Comparison of ENCODE assay signal across 8 mouse cellular contexts in the genomic region with DNA sequence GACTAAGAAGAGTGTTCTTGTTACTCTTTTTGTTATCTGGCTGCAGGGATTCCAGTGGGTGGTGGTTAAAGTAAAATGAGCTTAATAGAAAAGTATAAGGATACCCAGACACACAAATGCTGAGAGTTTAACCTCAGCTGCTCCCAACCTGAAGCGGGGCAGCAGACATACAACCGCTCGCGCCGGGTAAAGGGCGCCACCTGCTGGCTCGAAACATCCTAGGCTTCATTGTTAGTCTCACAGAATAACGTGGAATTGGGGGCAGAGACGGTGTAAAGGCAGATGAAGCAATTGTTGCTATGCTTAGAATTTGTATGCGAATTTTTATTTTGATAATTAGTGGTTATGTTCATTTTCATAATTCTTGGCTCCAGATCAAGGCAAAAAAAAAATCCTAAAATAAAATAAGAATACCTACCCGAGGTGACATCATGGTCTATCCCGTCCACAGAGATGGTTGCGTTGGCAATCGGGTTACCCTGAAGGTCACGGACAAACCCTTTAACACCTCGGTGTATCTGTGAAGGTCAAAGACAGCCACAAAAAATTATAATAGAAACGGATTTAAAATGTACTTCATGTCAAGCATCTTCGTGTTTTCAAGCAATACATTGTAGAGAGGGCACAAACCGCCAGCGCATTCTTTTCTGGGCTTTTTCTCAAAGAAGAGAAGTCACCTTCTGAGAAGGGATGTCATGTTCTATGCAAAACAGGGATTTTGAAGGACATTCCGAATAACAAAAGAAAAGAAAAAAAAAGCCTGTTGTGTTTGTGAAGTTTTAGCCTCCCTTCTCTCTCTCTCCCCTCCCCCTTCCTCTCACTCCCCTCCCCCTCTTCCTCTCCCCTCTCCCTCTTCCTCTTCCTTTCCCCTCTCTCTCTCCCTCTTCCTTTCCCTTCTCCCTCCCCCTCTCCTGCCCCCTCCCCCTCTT.
DNase-seq lines count a peak whose midpoint lies in the region; ATAC-seq and TF ChIP-seq lines count a peak whose summit lies in the region.

No protein-coding gene starts in this region.

- no peak overlapping the region for H3K27ac ChIP-seq in liver, embryonic 12.5 days
- H3K27ac ChIP-seq in intestine, postnatal 0 days (ENCODE audit: low read depth, low read length): no peak overlapping the region
- H3K27ac ChIP-seq in midbrain, embryonic 14.5 days (replicated peaks; ENCODE audit: low read depth, low read length): no peak overlapping the region

- no peak overlapping the region for H3K9ac ChIP-seq in liver, embryonic 12.5 days
- H3K9ac ChIP-seq in intestine, postnatal 0 days (ENCODE audit: low read depth, low read length): no peak overlapping the region
- no peak overlapping the region for H3K9ac ChIP-seq in midbrain, embryonic 14.5 days (replicated peaks; ENCODE audit: low read length)

- intact Hi-C loops in left cerebral cortex, postnatal 25 days (cut with DNase I): no loop called here

- no peaks in the 10 kb centered on the region for H3K4me1 ChIP-seq in liver, embryonic 12.5 days
- H3K4me1 ChIP-seq in intestine, postnatal 0 days (replicated peaks; ENCODE audit: control insufficient read depth, insufficient read depth, low read length): no peaks in the 10 kb centered on the region
- no peaks in the 10 kb centered on the region for H3K4me1 ChIP-seq in midbrain, embryonic 14.5 days (ENCODE audit: control insufficient read depth, insufficient read depth, low read length)

- H3K27me3 ChIP-seq in liver, embryonic 12.5 days (replicated peaks): no peaks in the 10 kb centered on the region
- no peaks in the 10 kb centered on the region for H3K27me3 ChIP-seq in intestine, postnatal 0 days (replicated peaks; ENCODE audit: control insufficient read depth, insufficient read depth, low read length)
- no peaks in the 10 kb centered on the region for H3K27me3 ChIP-seq in midbrain, embryonic 14.5 days (ENCODE audit: control insufficient read depth, insufficient read depth, low read length)
- H3K27me3 ChIP-seq in splenic B cell, adult 2 months (ENCODE audit: control insufficient read depth, insufficient read depth, low read length, poor library complexity, severe bottlenecking): no peaks in the 10 kb centered on the region

- no peak overlapping the region for H3K4me2 ChIP-seq in liver, embryonic 12.5 days
- no peak overlapping the region for H3K4me2 ChIP-seq in intestine, postnatal 0 days (replicated peaks; ENCODE audit: low read depth)
- no peak overlapping the region for H3K4me2 ChIP-seq in midbrain, embryonic 14.5 days (ENCODE audit: low read length)

- 25% methylated on average over 21 of the region's 21 CpGs for WGBS in liver, embryonic 12.5 days (ENCODE audit: insufficient replicate concordance)
- WGBS in intestine, postnatal 0 days: 40% methylated on average over 21 of the region's 21 CpGs
- 45% methylated on average over 21 of the region's 21 CpGs for WGBS in midbrain, embryonic 14.5 days

- H3K4me3 ChIP-seq in liver, embryonic 12.5 days: no peak overlapping the region
- H3K4me3 ChIP-seq in intestine, postnatal 0 days (ENCODE audit: low read depth, low read length): no peak overlapping the region
- H3K4me3 ChIP-seq in midbrain, embryonic 14.5 days (replicated peaks; ENCODE audit: low read depth, low read length): no peak overlapping the region

- no peaks in the 10 kb centered on the region for H3K36me3 ChIP-seq in liver, embryonic 12.5 days
- H3K36me3 ChIP-seq in intestine, postnatal 0 days (ENCODE audit: control insufficient read depth, insufficient read depth): no peaks in the 10 kb centered on the region
- peaks cover 49% of the 10 kb centered on the region for H3K36me3 ChIP-seq in midbrain, embryonic 14.5 days (ENCODE audit: control insufficient read depth, insufficient read depth, low read length)
- no peaks in the 10 kb centered on the region for H3K36me3 ChIP-seq in splenic B cell, adult 2 months (ENCODE audit: control insufficient read depth, insufficient read depth, low read length, poor library complexity, severe bottlenecking)

- no peaks in the 10 kb centered on the region for H3K9me3 ChIP-seq in liver, embryonic 12.5 days (replicated peaks)
- no peaks in the 10 kb centered on the region for H3K9me3 ChIP-seq in intestine, postnatal 0 days (ENCODE audit: control insufficient read depth)
- H3K9me3 ChIP-seq in midbrain, embryonic 14.5 days (ENCODE audit: control insufficient read depth, low read length): no peaks in the 10 kb centered on the region

- DNase-seq in liver: peak; percentile 58
- DNase-seq in cerebellum, adult 9-10 months: peak; percentile 78
- DNase-seq in frontal cortex, postnatal 25 days (ENCODE audit: low spot score in 2 of 2): peak; percentile 56 to 67
- peak; percentile 69 for DNase-seq in left cerebral cortex, postnatal 25 days (ENCODE audit: low spot score in 2 of 2)
- peak; percentile 84 for DNase-seq in midbrain, embryonic 14.5 days
- DNase-seq in splenic B cell, adult 2 months (ENCODE audit: low read depth, low spot score): peak; percentile 4

- TF ChIP-seq CTCF in intestine, postnatal 0 days (IDR thresholded peaks at IDR 0.05; ENCODE audit: low read depth): peak; percentile 89

- no peak for ATAC-seq in liver, embryonic 12.5 days
- 0 out of 2 replicates have a peak, but pooled peaks have one; percentile 43 for ATAC-seq in intestine, postnatal 0 days
- ATAC-seq in midbrain, embryonic 14.5 days (ENCODE audit: low FRiP score, low TSS enrichment): peak; percentile 69; the same call in 1 of the 2 replicates

Comparison
In these comparisons a context has a peak if more than half of its experiments do, and no peak if none do; other contexts are left out.
1. DNase-seq: peak in every context shown above with its lines; median percentile 84 in midbrain, embryonic 14.5 days; 78 in cerebellum, adult 9-10 months; 69 in left cerebral cortex, postnatal 25 days; 62 in frontal cortex, postnatal 25 days; 58 in liver; 4 in splenic B cell, adult 2 months.